Mouse (Mus musculus) embryonic fibroblast, embryonic 13.5 days (primary cell): ENCODE data around the gene Tcirg1.

ENCODE experiments used
- CTCF ChIP-seq: IDR thresholded peaks from 2 replicates; pipeline ENCODE4 v1.5.1; 2011; ENCODE audit warnings: mild to moderate bottlenecking, control low read depth, low read length, moderate library complexity, borderline replicate concordance; ENCODE audit not compliant: insufficient read depth
- POLR2A ChIP-seq: IDR thresholded peaks from 2 replicates; pipeline ENCODE4 v1.6.1; 2011; ENCODE audit warnings: low read depth, mild to moderate bottlenecking, control low read depth, low read length, moderate library complexity

DNA sequence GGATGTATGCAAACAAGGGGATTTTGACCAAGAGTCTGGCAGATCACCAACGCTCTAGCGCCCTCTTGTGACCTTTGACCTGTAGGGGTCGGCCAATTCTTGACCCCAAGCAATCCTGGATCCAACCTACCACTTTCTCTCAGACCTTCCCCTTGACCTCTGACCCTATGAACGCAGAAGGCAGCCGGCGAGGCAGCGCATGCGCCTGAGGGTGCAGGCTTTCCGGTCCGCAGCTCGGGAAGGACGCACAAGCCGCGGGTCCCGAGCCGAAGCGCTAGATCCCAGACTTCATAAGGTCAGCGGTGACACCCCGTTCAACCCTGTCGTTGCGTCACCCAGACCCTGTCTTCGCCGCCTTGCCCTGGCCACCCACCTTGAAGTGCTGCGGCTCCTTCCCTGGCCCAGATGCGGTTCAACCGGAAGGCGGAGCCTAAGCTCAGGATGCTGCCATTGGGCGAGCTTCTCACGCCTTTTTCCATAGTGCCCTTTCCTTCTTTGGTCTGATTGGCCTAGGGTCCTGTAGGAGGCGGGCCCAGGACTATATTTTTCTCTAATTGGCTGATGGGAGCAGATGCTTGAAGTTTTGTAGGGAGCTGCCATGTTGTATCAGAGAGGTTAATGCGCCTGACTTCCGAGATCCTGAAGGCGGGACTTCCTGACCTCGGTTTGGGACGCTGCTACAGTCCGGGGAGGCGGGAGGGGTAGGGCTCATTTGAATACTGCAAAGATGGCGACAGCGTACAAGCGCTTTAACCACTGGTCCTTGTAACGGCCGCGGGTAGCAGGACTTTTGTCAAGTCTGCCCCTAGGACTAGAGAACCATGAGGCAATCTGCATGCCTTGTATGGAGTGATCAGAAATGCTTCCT lies 5.6 kb upstream of the Tcirg1 start, which contains the start of gene Ndufs8:
- no peak for TF ChIP-seq CTCF
- peak; percentile 89 for TF ChIP-seq POLR2A
